Mouse (Mus musculus): Measurements from ENCODE around the gene Gm28053. TPM values are rescaled to one million over a fixed set of nuclear protein-coding genes. Genes with fewer than 3 reads are reported as not detected.

Gm28053 gene
- polyA plus RNA-seq (2017; shearing (Covaris generic)): 32.1 TPM

GRCm38 (mm10) chr6:48718455-48718854 lies at the start of gene Gm28053, which contains the start of gene Gimap7:
Gm28053 (plus strand) TSS chr6:48718607.
Gimap7 (plus strand) TSS chr6:48718621.

GRCm38 (mm10) chr6:48675931-48676859 lies 42.2 kb upstream of the Gm28053 start, which contains the start of gene Gimap9:
Gimap9 (plus strand) TSS chr6:48676129.

GRCm38 (mm10) chr6:48684319-48684718 lies 34.1 kb upstream of the Gm28053 start, which contains the start of gene Gimap4:
Gimap4 (plus strand) TSS chr6:48684549.

GRCm38 (mm10) chr6:48738961-48739779 lies 20.8 kb downstream of the Gm28053 start, which contains the start of gene Gimap1:
Gimap1 (plus strand) TSS chr6:48739054.

GRCm38 (mm10) chr6:48745959-48746889 lies 27.8 kb downstream of the Gm28053 start, which contains the start of gene Gimap5:
Gimap5 (plus strand) TSS chr6:48746197.

GRCm38 (mm10) chr6:48770696-48771095 lies 52.3 kb downstream of the Gm28053 start, which contains the start of gene Gimap3:
Gimap3 (minus strand) TSS chr6:48770851.

Other genes starting within 250 kb of the Gm28053 start
- gene Atp6v0e2, start 181.0 kb upstream of the Gm28053 start, polyA plus RNA-seq (2017; shearing (Covaris generic)): 0.17 TPM
- 58.0 TPM for gene Lrrc61, start 163.8 kb upstream of the Gm28053 start, polyA plus RNA-seq (2017; shearing (Covaris generic))
- 0.70 TPM for gene Rarres2, start 145.8 kb upstream of the Gm28053 start, polyA plus RNA-seq (2017; shearing (Covaris generic))
- not detected for gene Gm45021, start 129.0 kb upstream of the Gm28053 start, polyA plus RNA-seq (2017; shearing (Covaris generic))
- 5.3 TPM for gene Repin1, start 124.7 kb upstream of the Gm28053 start, polyA plus RNA-seq (2017; shearing (Covaris generic))
- gene Gm44965, start 124.7 kb upstream of the Gm28053 start, polyA plus RNA-seq (2017; shearing (Covaris generic)): 1.6 TPM
- gene Zfp775, start 116.5 kb upstream of the Gm28053 start, polyA plus RNA-seq (2017; shearing (Covaris generic)): 3.4 TPM
- 3.6 TPM for gene AI854703, start 91.8 kb upstream of the Gm28053 start, polyA plus RNA-seq (2017; shearing (Covaris generic))
- 210 TPM for gene Gimap8, start 71.4 kb upstream of the Gm28053 start, polyA plus RNA-seq (2017; shearing (Covaris generic))
- 321 TPM for gene Gimap9, start 42.5 kb upstream of the Gm28053 start, polyA plus RNA-seq (2017; shearing (Covaris generic))
- 1,867 TPM for gene Gimap4, start 34.1 kb upstream of the Gm28053 start, polyA plus RNA-seq (2017; shearing (Covaris generic))
- gene Gimap6, start 10.4 kb upstream of the Gm28053 start, polyA plus RNA-seq (2017; shearing (Covaris generic)): 1,010 TPM
- 594 TPM for gene Gimap7, start within 50 bp of the Gm28053 start, polyA plus RNA-seq (2017; shearing (Covaris generic))
- 290 TPM for gene Gimap1, start 20.4 kb downstream of the Gm28053 start, polyA plus RNA-seq (2017; shearing (Covaris generic))
- 244 TPM for gene Gimap5, start 27.6 kb downstream of the Gm28053 start, polyA plus RNA-seq (2017; shearing (Covaris generic))
- gene Gimap3, start 52.2 kb downstream of the Gm28053 start, polyA plus RNA-seq (2017; shearing (Covaris generic)): 2,373 TPM
- gene Tmem176a, start 122.3 kb downstream of the Gm28053 start, polyA plus RNA-seq (2017; shearing (Covaris generic)): 6.7 TPM
- 13.0 TPM for gene Tmem176b, start 122.9 kb downstream of the Gm28053 start, polyA plus RNA-seq (2017; shearing (Covaris generic))
- not detected for gene Aoc1, start 154.3 kb downstream of the Gm28053 start, polyA plus RNA-seq (2017; shearing (Covaris generic))
- gene 1600015I10Rik, start 211.3 kb downstream of the Gm28053 start, polyA plus RNA-seq (2017; shearing (Covaris generic)): not detected

All from activated CD4-positive, CD25-positive, alpha-beta regulatory T cell, adult 9 weeks (primary cell).